Mouse (Mus musculus): ENCODE data around the gene Rimbp3. TPM values are rescaled to one million over a fixed set of nuclear protein-coding genes. Genes with fewer than 3 reads are reported as not detected.
"Not testable (repeated sequence)": the region's sequence is repeated elsewhere in the genome, so short reads cannot be mapped to it uniquely, and the experiment has no call there.

Gene Rimbp3
- 0.21 and 0.34 TPM in 2 replicates for total RNA-seq (2012; rRNA removed)
- 0.09 TPM in 1 of 2 replicates, not detected in the other for total RNA-seq (2014; rRNA removed)
- polyA plus RNA-seq (2012; ENCODE audit: insufficient read length, low read depth) = 0.06 and 0.08 TPM in 2 replicates

DNA sequence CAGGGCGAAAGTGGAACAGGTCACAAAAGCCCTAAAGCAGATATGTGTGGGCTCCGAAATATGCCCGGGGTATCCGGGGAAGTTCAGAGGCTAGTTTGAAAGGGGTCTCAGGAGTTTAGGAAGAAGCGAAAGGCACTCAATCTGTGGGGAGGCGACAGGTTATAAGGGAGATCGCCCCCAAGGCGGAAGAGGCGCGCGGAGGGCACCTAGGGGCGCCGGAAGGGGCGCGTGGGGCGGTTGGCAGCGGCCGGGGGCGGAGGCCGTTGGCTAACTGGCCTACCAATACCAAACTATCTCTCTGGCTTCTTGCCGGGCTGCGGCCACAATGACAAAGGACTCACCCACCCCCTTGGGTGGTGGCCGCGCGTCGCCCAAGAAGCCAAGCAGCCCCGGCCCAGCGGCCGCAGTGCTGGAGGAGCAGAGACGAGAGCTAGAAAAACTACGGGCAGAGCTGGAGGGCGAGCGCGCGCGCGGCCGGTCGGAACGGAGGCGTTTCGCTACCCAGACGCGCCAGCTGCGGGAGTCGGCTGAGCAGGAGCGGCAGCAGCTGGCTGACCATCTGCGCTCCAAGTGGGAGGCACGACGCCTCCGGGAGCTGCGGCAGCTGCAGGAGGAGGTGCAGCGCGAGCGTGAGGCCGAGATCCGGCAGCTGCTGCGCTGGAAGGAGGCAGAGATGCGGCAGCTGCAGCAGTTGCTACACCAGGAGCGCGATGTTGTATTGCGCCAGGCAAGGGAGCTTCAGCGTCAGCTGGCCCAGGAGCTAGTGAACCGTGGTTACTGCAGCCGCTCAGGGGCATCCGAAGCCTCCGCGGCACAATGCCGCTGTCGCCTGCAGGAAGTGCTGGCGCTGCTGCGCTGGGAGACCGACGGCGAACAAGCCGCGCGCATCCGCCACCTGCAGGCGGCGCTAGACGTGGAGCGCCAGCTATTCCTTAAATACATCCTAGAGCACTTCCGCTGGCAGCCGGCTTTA lies at the start of gene Rimbp3:
Gene Rimbp3 (plus strand): TSS at position 215 of the 973 bp plus-strand sequence.
- H3K27ac ChIP-seq (ENCODE audit: insufficient read depth, low read depth) = peak within 1 kb of the TSS; percentile 36
- DNase-seq (ENCODE audit: extremely low read depth) = peak; percentile 74
- no peaks in the 10 kb centered on the region for H3K36me3 ChIP-seq (replicated peaks in 1 of 2; ENCODE audit: control insufficient read depth in 1 of 2, insufficient read depth in 1 of 2, low read length in 1 of 2)
- peaks cover 4 to 26% of the 10 kb centered on the region in 2 experiments for H3K4me1 ChIP-seq (ENCODE audit: control insufficient read depth in 1 of 2, insufficient read depth in 2 of 2)
- peaks cover 7% of the 10 kb centered on the region for H3K9me3 ChIP-seq (replicated peaks; ENCODE audit: low read length)
- TF ChIP-seq UBTF (IDR thresholded peaks at IDR 0.05; ENCODE audit: low read depth, low read length) (peak; percentile 89), ZNF384 (IDR thresholded peaks at IDR 0.05; ENCODE audit: low read depth, low read length) (no peak), TBP (conservative IDR thresholded peaks at IDR 0.05; ENCODE audit: low read depth, low read length) (0 out of 2 replicates have a peak, but pooled peaks have one; percentile 22), RAD21 (IDR thresholded peaks at IDR 0.05; ENCODE audit: low read depth, low read length) (peak; percentile 39), MXI1 (IDR thresholded peaks at IDR 0.05; ENCODE audit: low read depth, low read length) (peak; percentile 73), SIN3A (IDR thresholded peaks at IDR 0.05; ENCODE audit: low read length) (peak; percentile 61), NRF1 (IDR thresholded peaks at IDR 0.05; ENCODE audit: low read depth, low read length) (peak; percentile 75), RCOR1 (conservative IDR thresholded peaks at IDR 0.05; ENCODE audit: low read depth, low read length) (no peak), MYC (IDR thresholded peaks at IDR 0.05; ENCODE audit: low read depth, low read length) (0 out of 2 replicates have a peak, but pooled peaks have one; percentile 48), IRF4 (IDR thresholded peaks at IDR 0.05; ENCODE audit: low read depth, low read length) (peak; percentile 53), EP300 (IDR thresholded peaks at IDR 0.05; ENCODE audit: low read length) (peak; percentile 19; the same call in 1 of the 2 replicates), HCFC1 (IDR thresholded peaks at IDR 0.05; ENCODE audit: low read depth, low read length) (peak; percentile 66), MEF2A (IDR thresholded peaks at IDR 0.05; ENCODE audit: borderline replicate concordance, low read depth, low read length) (peak; percentile 47), ELF1 (IDR thresholded peaks at IDR 0.05; ENCODE audit: low read depth, low read length) (peak; percentile 84), MAX (IDR thresholded peaks at IDR 0.05; ENCODE audit: low read length) (peak; percentile 44), ZMIZ1 (IDR thresholded peaks at IDR 0.05; ENCODE audit: low read depth, low read length) (0 out of 2 replicates have a peak, but pooled peaks have one; percentile 22), KAT2A (IDR thresholded peaks at IDR 0.05; ENCODE audit: insufficient replicate concordance, low read length) (0 out of 2 replicates have a peak, but pooled peaks have one; percentile 27), MAZ (IDR thresholded peaks at IDR 0.05; ENCODE audit: low read depth, low read length) (0 out of 2 replicates have a peak, but pooled peaks have one; percentile 51), POLR2A (IDR thresholded peaks at IDR 0.05; ENCODE audit: low read depth, low read length) (peak; percentile 21; the same call in 1 of the 2 replicates), TCF12 (IDR thresholded peaks at IDR 0.05; ENCODE audit: low read depth, low read length) (peak; percentile 62), ZC3H11A (IDR thresholded peaks at IDR 0.05; ENCODE audit: low read depth, low read length) (no peak), PAX5 (IDR thresholded peaks at IDR 0.05; ENCODE audit: low read length) (no peak), SMC3 (IDR thresholded peaks at IDR 0.05; ENCODE audit: low read depth, low read length) (peak; percentile 76), JUN (IDR thresholded peaks at IDR 0.05; ENCODE audit: insufficient read depth, low read depth, low read length) (no peak), CTCF (conservative IDR thresholded peaks at IDR 0.05 in 1 of 2, IDR thresholded peaks at IDR 0.05 in 1 of 2; ENCODE audit: low read depth in 2 of 2, low read length in 2 of 2) (peak; percentile 54 to 97; a peak in 3 of 4 replicates), NELFE (IDR thresholded peaks at IDR 0.05; ENCODE audit: low read depth, low read length) (peak; percentile 61; the same call in 1 of the 2 replicates), USF2 (conservative IDR thresholded peaks at IDR 0.05; ENCODE audit: low read depth, low read length) (no peak)
- H3K4me2 ChIP-seq (ENCODE audit: insufficient read depth, low read depth, poor library complexity, severe bottlenecking) = peak within 1 kb of the TSS; percentile 85
- dilution Hi-C loops (cut with MboI; ENCODE audit: extremely low pct_ligation_motif_present, extremely low pct_unique_long_range_greater_than_20kb, low sequenced_read_pairs) = no loop called here
- in situ Hi-C loops (cut with MboI; ENCODE audit: low pct_ligation_motif_present, low pct_unique_long_range_greater_than_20kb, low sequenced_read_pairs) = loop anchor here (5.0 to 10.0 kb wide), 2 partner anchors 74 to 326 kb away; partner anchors contain the start of gene Thap7
- H3K4me3 ChIP-seq (replicated peaks in 1 of 3; ENCODE audit: low read depth in 2 of 3, low read length in 2 of 3, poor library complexity in 1 of 3) = peak within 1 kb of the TSS; percentile 45 to 75 (median 74)
- H3K79me2 ChIP-seq (replicated peaks; ENCODE audit: control insufficient read depth, extremely low read depth, insufficient read depth, poor library complexity, severe bottlenecking) = no peaks in the 10 kb centered on the region
- H3K27me3 ChIP-seq (replicated peaks) = peaks cover 51% of the 10 kb centered on the region
- peak within 1 kb of the TSS; percentile 47; the same call in 1 of the 2 replicates for H3K9ac ChIP-seq (ENCODE audit: insufficient read depth, low read depth)

DNA sequence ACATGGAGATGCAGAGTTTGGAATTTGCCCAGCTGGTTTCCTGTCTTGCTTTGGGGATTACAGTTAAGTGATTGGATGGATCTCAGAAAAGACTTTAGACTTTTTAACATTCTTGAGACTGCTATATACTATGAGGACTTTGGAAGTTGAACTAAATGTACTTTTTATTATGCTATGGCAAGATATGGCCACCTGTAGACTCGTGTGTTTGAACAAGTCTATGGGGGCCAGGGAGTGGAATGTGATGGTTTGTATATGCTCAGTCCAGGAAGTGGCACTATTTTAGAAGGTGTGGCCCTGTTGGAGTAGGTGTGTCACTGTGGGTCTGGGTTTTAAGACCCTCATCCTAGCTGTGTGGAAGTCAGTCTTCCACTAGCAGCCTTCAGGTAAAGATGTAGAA lies 42.9 kb upstream of the Rimbp3 start:
- H3K27ac ChIP-seq (ENCODE audit: insufficient read depth, low read depth); H3K9me3 ChIP-seq (replicated peaks; ENCODE audit: low read length); in situ Hi-C loops (cut with MboI; ENCODE audit: low pct_ligation_motif_present, low pct_unique_long_range_greater_than_20kb, low sequenced_read_pairs); H3K4me2 ChIP-seq (ENCODE audit: insufficient read depth, low read depth, poor library complexity, severe bottlenecking); H3K9ac ChIP-seq (ENCODE audit: insufficient read depth, low read depth); dilution Hi-C loops (cut with MboI; ENCODE audit: extremely low pct_ligation_motif_present, extremely low pct_unique_long_range_greater_than_20kb, low sequenced_read_pairs); DNase-seq (ENCODE audit: extremely low read depth); H3K4me3 ChIP-seq (replicated peaks in 1 of 3; ENCODE audit: low read depth in 2 of 3, low read length in 2 of 3, poor library complexity in 1 of 3); H3K27me3 ChIP-seq (replicated peaks): not testable (repeated sequence)
- Histone ChIP-seq H3K79me2 (replicated peaks; ENCODE audit: control insufficient read depth, extremely low read depth, insufficient read depth, poor library complexity, severe bottlenecking) (peaks cover 78% of the 10 kb centered on the region), H3K4me1 (ENCODE audit: control insufficient read depth in 1 of 2, insufficient read depth in 2 of 2) (peaks cover 0 to 12% of the 10 kb centered on the region in 2 experiments; a peak in 2 of 4 replicates), H3K36me3 (replicated peaks in 1 of 2; ENCODE audit: control insufficient read depth in 1 of 2, insufficient read depth in 1 of 2, low read length in 1 of 2) (peaks cover 62 to 92% of the 10 kb centered on the region in 2 experiments)
